Mouse (Mus musculus) macrophage (primary cell): ENCODE data around the gene Zfhx3. TPM values are rescaled to one million over a fixed set of nuclear protein-coding genes. Genes with fewer than 3 reads are reported as not detected.

Experiments used
- H3K27ac ChIP-seq: fragments of 350-480 bp; formaldehyde crosslinking; 2 replicates; pipeline ENCODE4 v1.9.0; 2021
- H3K36me3 ChIP-seq: fragments of 350-480 bp; formaldehyde crosslinking; 2 replicates; pipeline ENCODE4 v1.9.0; 2021; ENCODE audit errors: inconsistent target
- H3K4me3 ChIP-seq: fragments of 350-480 bp; formaldehyde crosslinking; 2 replicates; pipeline ENCODE4 v1.9.0; 2021; ENCODE audit errors: inconsistent target
- H3K79me2 ChIP-seq: fragments of 350-480 bp; formaldehyde crosslinking; 2 replicates; pipeline ENCODE4 v1.9.0; 2021; ENCODE audit errors: inconsistent target
- WGBS: methylation state at CpG from one replicate; pipeline ENCODE4 v1.1.7; 2026; ENCODE audit warnings: inconsistent platforms; ENCODE audit not compliant: missing documents; 5-methylcytosine and 5-hydroxymethylcytosine counted together
- polyA plus RNA-seq: library from polyadenylated mRNA; stranded (reverse); fragments of 250-400 nt; gene quantifications from 3 replicates; pipeline ENCODE4 v1.2.4, GENCODE M21; 2018; ENCODE audit warnings: inconsistent platforms

The Zfhx3 gene
- polyA plus RNA-seq, 1 experiment from 2014 or later, result 5.3 TPM

GRCm38 (mm10) chr8:108999297-109000249, 1057.1 kb downstream of the Zfhx3 start:
- H3K36me3 ChIP-seq, result no peaks in the 10 kb centered on the region
- H3K79me2 ChIP-seq, result no peaks in the 10 kb centered on the region
- WGBS, result 93% methylated on average over 15 of the region's 15 CpGs
- H3K27ac ChIP-seq, result no peak overlapping the region
- no peak overlapping the region for H3K4me3 ChIP-seq

- Histone ChIP-seq H3K27ac (no peak overlapping the region), H3K79me2 (no peaks in the 10 kb centered on the region), H3K4me3 (no peak overlapping the region), H3K36me3 (no peaks in the 10 kb centered on the region)
- WGBS, result 91% methylated on average over 9 of the region's 9 CpGs
These were observed 1058.6 kb downstream of the Zfhx3 start for GRCm38 (mm10) chr8:109001031-109001430.

- Histone ChIP-seq H3K36me3 (no peaks in the 10 kb centered on the region), H3K4me3 (no peak overlapping the region), H3K27ac (no peak overlapping the region), H3K79me2 (no peaks in the 10 kb centered on the region)
- 68% methylated on average over 5 of the region's 5 CpGs for WGBS
These were observed 1059.5 kb downstream of the Zfhx3 start for GRCm38 (mm10) chr8:109001923-109002322.

GRCm38 (mm10) chr8:109006986-109007385, 1064.5 kb downstream of the Zfhx3 start:
- Histone ChIP-seq H3K79me2 (no peaks in the 10 kb centered on the region), H3K36me3 (no peaks in the 10 kb centered on the region), H3K4me3 (no peak overlapping the region), H3K27ac (no peak overlapping the region)
- WGBS, result 93% methylated on average over 9 of the region's 9 CpGs
